Mouse (Mus musculus): ENCODE measurements around the gene St7.

St7 gene

GRCm38 (mm10) chr6:17906289-17906688 is 213.6 kb downstream of the St7 start:
- no peak for DNase-seq (ENCODE audit: low spot score)

GRCm38 (mm10) chr6:17912312-17912711 is 219.6 kb downstream of the St7 start:
- no peak for DNase-seq (ENCODE audit: low spot score)

- no peak for DNase-seq (ENCODE audit: low spot score)
Observed at GRCm38 (mm10) chr6:17912825-17913224, 220.1 kb downstream of the St7 start.

- DNase-seq (ENCODE audit: low spot score) = no peak
Observed at GRCm38 (mm10) chr6:17913315-17913714, 220.6 kb downstream of the St7 start.

GRCm38 (mm10) chr6:17914300-17914699 is 221.6 kb downstream of the St7 start:
- no peak for DNase-seq (ENCODE audit: low spot score)

- DNase-seq (ENCODE audit: low spot score) = no peak
Observed at GRCm38 (mm10) chr6:17917233-17917632, 224.5 kb downstream of the St7 start.

- DNase-seq (ENCODE audit: low spot score) = no peak
Observed at GRCm38 (mm10) chr6:17922180-17922579, 229.4 kb downstream of the St7 start.

- no peak for DNase-seq (ENCODE audit: low spot score)
Observed at GRCm38 (mm10) chr6:17922967-17923366, 230.2 kb downstream of the St7 start.

GRCm38 (mm10) chr6:17923370-17923769 is 230.6 kb downstream of the St7 start:
- no peak for DNase-seq (ENCODE audit: low spot score)

- DNase-seq (ENCODE audit: low spot score) = no peak
Observed at GRCm38 (mm10) chr6:17923894-17924505, 231.3 kb downstream of the St7 start.

- DNase-seq (ENCODE audit: low spot score) = no peak
Observed at GRCm38 (mm10) chr6:17925267-17925666, 232.5 kb downstream of the St7 start.

- no peak for DNase-seq (ENCODE audit: low spot score)
Observed at GRCm38 (mm10) chr6:17927746-17928145, 235.0 kb downstream of the St7 start.

GRCm38 (mm10) chr6:17931187-17931586 is 238.5 kb downstream of the St7 start:
- no peak for DNase-seq (ENCODE audit: low spot score)

GRCm38 (mm10) chr6:17931835-17932234 is 239.1 kb downstream of the St7 start:
- DNase-seq (ENCODE audit: low spot score) = no peak

GRCm38 (mm10) chr6:17932806-17933205 is 240.1 kb downstream of the St7 start:
- DNase-seq (ENCODE audit: low spot score) = no peak

- DNase-seq (ENCODE audit: low spot score) = no peak
Observed at GRCm38 (mm10) chr6:17938631-17939346, 246.1 kb downstream of the St7 start.

- DNase-seq (ENCODE audit: low spot score) = no peak
Observed at GRCm38 (mm10) chr6:17941916-17942315, 249.2 kb downstream of the St7 start.

- DNase-seq (ENCODE audit: low spot score) = no peak
Observed at GRCm38 (mm10) chr6:17942344-17942743, 249.6 kb downstream of the St7 start.

GRCm38 (mm10) chr6:17943877-17944617 is 251.3 kb downstream of the St7 start:
- no peak for DNase-seq (ENCODE audit: low spot score)

- DNase-seq (ENCODE audit: low spot score) = no peak
Observed at GRCm38 (mm10) chr6:17946456-17946855, 253.7 kb downstream of the St7 start.

GRCm38 (mm10) chr6:17947130-17947831 is 254.5 kb downstream of the St7 start:
- no peak for DNase-seq (ENCODE audit: low spot score)

- no peak for DNase-seq (ENCODE audit: low spot score)
Observed at GRCm38 (mm10) chr6:17949103-17949502, 256.4 kb downstream of the St7 start.

- DNase-seq (ENCODE audit: low spot score) = no peak
Observed at GRCm38 (mm10) chr6:17951779-17952178, 259.0 kb downstream of the St7 start.

Data from ovary, postnatal 10 days (tissue).